Mouse (Mus musculus) stomach, embryonic 15.5 days (tissue): ENCODE data around the gene Cd300a. TPM values are rescaled to one million over a fixed set of nuclear protein-coding genes. Genes with fewer than 3 reads are reported as not detected.
A peak's percentile ranks its signal among the peaks of the same experiment; 100 is the strongest.

Experiments used
- ATAC-seq: fragments of 200-750 bp; cut with Nextera tagmentation; 2 replicates; pipeline ENCODE4 v1.8.0; 2017; ENCODE audit warnings: low read depth, moderate number of reproducible peaks, moderate TSS enrichment; ENCODE audit not compliant: insufficient read depth, low FRiP score
- H3K27ac ChIP-seq: fragments of 300-500 bp; sonication (generic); 2 replicates; pipeline ENCODE4 v1.5.1; 2015; ENCODE audit warnings: mild to moderate bottlenecking, inconsistent platforms
- H3K27me3 ChIP-seq: fragments of 300-500 bp; sonication (generic); replicated peaks from 2 replicates; pipeline ENCODE4 v1.6.1; 2015; ENCODE audit warnings: inconsistent platforms
- H3K36me3 ChIP-seq: fragments of 300-500 bp; sonication (generic); 2 replicates; pipeline ENCODE4 v1.6.1; 2015; ENCODE audit warnings: inconsistent platforms
- H3K4me1 ChIP-seq: fragments of 300-500 bp; sonication (generic); 2 replicates; pipeline ENCODE4 v1.6.1; 2015; ENCODE audit warnings: inconsistent platforms
- H3K4me2 ChIP-seq: fragments of 300-500 bp; sonication (generic); 2 replicates; pipeline ENCODE4 v1.6.1; 2015; ENCODE audit warnings: mild to moderate bottlenecking, inconsistent platforms
- H3K4me3 ChIP-seq: fragments of 300-500 bp; sonication (generic); replicated peaks from 2 replicates; pipeline ENCODE4 v1.5.1; 2015; ENCODE audit warnings: inconsistent platforms
- H3K9ac ChIP-seq: fragments of 300-500 bp; sonication (generic); 2 replicates; pipeline ENCODE4 v1.6.1; 2015; ENCODE audit warnings: inconsistent platforms
- H3K9me3 ChIP-seq: fragments of 300-500 bp; sonication (generic); 2 replicates; pipeline ENCODE4 v1.6.1; 2016; ENCODE audit warnings: inconsistent platforms
- WGBS: fragments of 180-500 bp; shearing (Covaris S2); methylation state at CpG from one replicate; pipeline ENCODE4 v1.1.7; 2015; 5-methylcytosine and 5-hydroxymethylcytosine counted together
- polyA plus RNA-seq: library from polyadenylated mRNA; unstranded; fragments of >200 nt; fragmentation: Nextera tagmentation; extraction: Ambion mirVana; gene quantifications from 2 replicates; pipeline ENCODE4 v1.2.1, GENCODE M21; 2015

Gene Cd300a
- 1.9 and 2.2 TPM in 2 replicates for polyA plus RNA-seq

DNA sequence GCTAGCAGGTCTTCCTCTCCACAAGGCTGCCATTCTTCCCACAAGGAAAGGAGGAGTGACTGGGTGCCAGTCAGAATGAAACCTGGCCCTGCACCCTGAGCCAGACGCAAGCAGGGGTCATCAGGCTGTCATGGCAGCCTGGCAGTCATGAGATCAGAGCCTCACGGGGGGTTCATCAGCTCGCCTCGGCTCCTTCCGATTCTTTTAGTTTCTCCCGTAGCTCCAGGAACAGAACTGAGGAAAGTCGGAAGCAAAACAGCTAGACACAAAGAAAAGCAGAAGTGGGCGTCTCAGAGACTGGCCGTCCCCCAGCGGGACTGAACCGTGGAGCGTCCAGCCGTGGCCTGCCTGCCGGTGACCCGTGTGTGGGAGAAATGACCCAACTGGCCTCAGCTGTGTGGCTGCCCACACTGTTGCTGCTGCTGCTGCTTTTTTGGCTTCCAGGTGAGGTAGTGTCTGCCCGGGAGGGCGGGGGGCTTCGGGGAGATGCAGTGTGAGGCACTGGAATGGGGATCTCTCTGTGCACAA is at the start of gene Cd300a:
Gene Cd300a (plus strand): TSS at position 51 of the 528 bp plus-strand sequence.
- no peak within 1 kb of the TSS for H3K4me2 ChIP-seq

DNA sequence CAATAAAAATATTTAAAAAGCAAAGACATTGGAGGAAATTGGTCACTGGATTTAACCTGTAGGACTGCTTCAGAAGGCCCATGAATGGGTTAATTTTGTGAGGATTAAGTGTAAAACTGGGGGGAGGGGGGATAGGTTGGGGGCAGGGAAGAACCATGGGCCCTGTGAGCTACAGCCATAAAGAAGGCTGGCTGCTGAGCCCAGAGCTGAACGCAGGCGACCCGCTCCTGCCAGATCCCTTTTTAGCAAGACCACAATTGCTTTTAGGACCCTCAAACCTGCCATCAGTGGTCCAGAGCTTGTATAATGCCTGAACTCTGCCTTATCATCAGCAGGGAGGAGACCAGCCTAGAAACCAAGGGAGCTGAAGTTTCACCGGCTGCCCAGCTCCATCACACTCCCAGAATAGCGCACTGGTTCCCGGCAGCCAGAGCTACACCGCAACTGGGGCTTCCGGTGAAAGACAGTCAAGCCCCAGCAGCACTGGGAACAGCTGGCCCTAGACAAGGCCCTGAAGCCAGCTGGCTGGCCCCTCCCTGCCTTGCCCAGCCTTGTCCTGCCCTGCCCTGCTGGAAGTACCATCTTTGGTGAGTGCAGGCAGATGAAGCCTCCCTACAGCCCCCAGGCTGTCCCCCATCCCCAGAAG is 45.9 kb upstream of the Cd300a start:
- H3K4me3 ChIP-seq, result no peak overlapping the region
- no peak overlapping the region for H3K4me2 ChIP-seq
- H3K27ac ChIP-seq, result no peak overlapping the region
- ATAC-seq, result no peak
- no peaks in the 10 kb centered on the region for H3K27me3 ChIP-seq
- no peaks in the 10 kb centered on the region for H3K9me3 ChIP-seq
- H3K9ac ChIP-seq, result no peak overlapping the region
- 7% methylated on average over 8 of the region's 8 CpGs for WGBS
- H3K36me3 ChIP-seq, result no peaks in the 10 kb centered on the region
- peaks cover 11% of the 10 kb centered on the region for H3K4me1 ChIP-seq

More for the DNA sequence above, at the start of gene Cd300a:
- Histone ChIP-seq H3K4me1 (no peaks in the 10 kb centered on the region), H3K9ac (no peak within 1 kb of the TSS), H3K4me3 (no peak within 1 kb of the TSS), H3K9me3 (no peaks in the 10 kb centered on the region), H3K27ac (no peak within 1 kb of the TSS), H3K36me3 (no peaks in the 10 kb centered on the region), H3K27me3 (no peaks in the 10 kb centered on the region)
- ATAC-seq, result no peak; the same call in 1 of the 2 replicates
- WGBS, result 76% methylated on average over 18 of the region's 18 CpGs

DNA sequence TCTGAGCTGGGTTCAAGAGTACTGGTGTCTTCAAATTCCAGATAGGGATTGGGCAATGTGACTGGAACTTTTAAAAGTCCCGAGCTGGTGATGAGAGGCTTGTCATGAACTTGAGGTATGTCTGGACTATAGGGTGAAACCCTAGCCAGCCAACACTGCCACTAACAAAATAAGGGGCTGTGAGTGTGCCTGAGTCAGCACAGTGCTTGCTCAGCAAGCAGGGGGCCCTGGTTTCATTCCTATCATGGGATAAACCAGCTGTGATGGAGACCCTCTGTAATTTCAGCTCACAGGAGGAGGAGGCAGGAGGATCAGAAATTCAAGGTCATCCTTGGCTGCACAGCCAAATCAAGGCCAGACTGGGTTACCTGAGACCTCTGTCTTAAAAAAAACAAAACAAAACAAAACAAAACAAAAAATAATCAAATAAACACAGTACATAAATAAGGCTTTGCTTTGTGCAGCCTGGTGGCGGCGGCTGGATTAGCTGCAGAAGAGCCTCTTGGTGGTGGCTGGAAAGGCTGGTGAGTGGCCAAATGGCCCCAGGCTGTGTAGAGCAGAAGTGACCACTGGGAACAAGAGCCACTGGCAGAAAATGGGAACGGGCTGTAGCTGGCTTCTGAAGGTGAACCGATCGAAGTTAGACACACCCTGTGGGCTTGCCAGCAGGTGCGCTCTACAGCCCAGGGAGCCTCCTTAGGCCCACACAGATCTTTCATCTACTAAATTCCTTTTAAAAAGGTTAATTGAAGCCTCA is 45.2 kb upstream of the Cd300a start:
- Histone ChIP-seq H3K36me3 (no peaks in the 10 kb centered on the region), H3K4me2 (no peak overlapping the region), H3K27ac (no peak overlapping the region), H3K4me3 (no peak overlapping the region), H3K4me1 (peaks cover 15% of the 10 kb centered on the region), H3K9ac (no peak overlapping the region), H3K27me3 (no peaks in the 10 kb centered on the region), H3K9me3 (no peaks in the 10 kb centered on the region)
- 60% methylated on average over 7 of the region's 7 CpGs for WGBS
- no peak for ATAC-seq

DNA sequence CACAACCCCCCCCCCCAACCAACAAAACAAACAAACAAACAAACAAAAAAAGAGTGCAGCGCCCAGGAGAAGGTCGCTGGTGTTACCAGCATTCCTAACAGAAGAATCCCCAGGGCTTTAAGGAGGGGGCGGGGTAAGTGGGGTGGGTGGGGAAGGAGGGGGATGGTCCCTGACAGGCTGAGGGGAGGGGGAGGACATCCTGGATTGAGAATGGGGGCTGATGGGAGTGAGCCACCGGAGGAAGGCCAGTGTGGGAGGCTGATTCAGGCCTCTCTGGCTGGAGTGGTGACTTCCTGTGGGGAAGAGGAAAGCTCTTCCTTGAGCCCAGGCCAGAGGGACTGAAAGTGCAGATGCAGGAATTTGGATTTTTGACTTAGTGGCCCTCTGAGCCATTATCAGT is 43.5 kb upstream of the Cd300a start:
- Histone ChIP-seq H3K27me3 (no peaks in the 10 kb centered on the region), H3K4me1 (peaks cover 23% of the 10 kb centered on the region), H3K4me3 (no peak overlapping the region), H3K36me3 (no peaks in the 10 kb centered on the region), H3K9ac (no peak overlapping the region), H3K27ac (no peak overlapping the region), H3K4me2 (no peak overlapping the region), H3K9me3 (no peaks in the 10 kb centered on the region)
- 75% methylated on average over 4 of the region's 4 CpGs for WGBS
- no peak for ATAC-seq

DNA sequence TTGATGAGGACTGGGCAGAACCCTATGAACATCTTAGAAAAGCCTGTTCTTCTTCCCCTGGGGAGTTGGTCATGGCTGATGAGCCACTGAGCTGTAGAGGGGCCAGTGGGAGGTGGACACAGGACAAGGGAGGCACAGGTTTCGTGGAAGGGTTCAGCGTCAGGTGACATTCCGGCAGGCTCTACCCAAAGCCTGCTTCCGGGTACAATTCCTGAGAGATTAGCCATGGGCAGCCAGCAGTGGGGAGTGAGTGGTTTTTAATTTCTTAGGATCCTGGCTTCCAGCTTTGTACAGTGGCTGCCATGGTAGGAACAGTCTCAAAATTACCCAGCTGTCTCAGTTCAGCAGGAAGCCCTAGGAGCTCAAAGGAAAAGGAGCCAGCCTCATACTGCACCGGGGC is 42.8 kb upstream of the Cd300a start:
- 73% methylated on average over 5 of the region's 5 CpGs for WGBS
- H3K4me1 ChIP-seq, result peaks cover 23% of the 10 kb centered on the region

DNA sequence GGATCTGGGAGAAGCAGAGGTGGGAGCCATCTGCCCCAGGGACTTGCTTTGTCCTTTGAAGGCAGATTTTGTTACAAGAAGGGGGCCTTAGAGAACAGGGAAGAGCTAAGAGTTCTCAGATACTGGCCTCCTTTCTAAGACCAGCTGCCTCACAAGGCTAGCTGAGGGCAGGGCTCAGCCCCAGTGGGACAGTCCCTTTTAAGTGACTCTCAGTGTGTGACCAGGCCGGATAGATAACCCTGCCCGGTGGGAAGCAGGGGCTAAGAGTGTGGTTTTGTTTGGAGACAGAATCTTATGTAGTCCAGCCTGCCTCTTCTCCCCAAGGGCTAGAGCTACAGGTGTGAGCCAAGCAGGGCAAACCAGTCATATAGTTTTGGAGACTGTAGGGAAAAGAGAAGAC is 40.3 kb upstream of the Cd300a start:
- Histone ChIP-seq H3K27me3 (no peaks in the 10 kb centered on the region), H3K4me3 (no peak overlapping the region)

More for the DNA sequence above, 42.8 kb upstream of the Cd300a start:
- H3K27me3 ChIP-seq, result no peaks in the 10 kb centered on the region
- no peak overlapping the region for H3K27ac ChIP-seq
- no peak for ATAC-seq
- H3K9ac ChIP-seq, result no peak overlapping the region
- H3K36me3 ChIP-seq, result no peaks in the 10 kb centered on the region
- H3K4me3 ChIP-seq, result no peak overlapping the region
- H3K9me3 ChIP-seq, result no peaks in the 10 kb centered on the region
- no peak overlapping the region for H3K4me2 ChIP-seq

DNA sequence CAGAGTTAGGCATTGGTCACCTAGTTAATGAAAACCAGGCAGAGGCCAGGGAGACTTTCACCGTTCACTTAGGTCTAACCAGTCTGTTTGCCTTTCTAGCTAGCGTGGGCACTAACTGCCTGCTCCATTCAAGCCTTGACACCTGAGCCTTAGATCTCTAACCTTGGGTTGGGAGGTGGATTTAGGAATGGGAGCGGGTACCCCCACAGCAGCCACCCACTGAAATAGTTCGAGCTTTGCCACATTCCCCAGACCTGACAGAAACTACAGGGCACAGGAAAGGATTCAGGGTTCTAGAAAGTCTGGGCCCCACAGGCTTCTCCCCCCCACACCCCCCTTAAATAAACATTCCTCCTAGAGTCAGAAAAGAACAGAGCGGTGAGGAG is 39.8 kb upstream of the Cd300a start:
- peak overlapping the region; percentile 95 for H3K4me2 ChIP-seq
- H3K36me3 ChIP-seq, result no peaks in the 10 kb centered on the region
- no peak; the same call in 1 of the 2 replicates for ATAC-seq
- H3K4me3 ChIP-seq, result peak overlapping the region; percentile 68
- no peak overlapping the region for H3K9ac ChIP-seq
- no peaks in the 10 kb centered on the region for H3K27me3 ChIP-seq
- no peaks in the 10 kb centered on the region for H3K9me3 ChIP-seq
- 31% methylated on average over 5 of the region's 5 CpGs for WGBS
- H3K4me1 ChIP-seq, result peaks cover 24% of the 10 kb centered on the region
- H3K27ac ChIP-seq, result peak overlapping the region; percentile 92

More for the DNA sequence above, 40.3 kb upstream of the Cd300a start:
- no peak overlapping the region for H3K9ac ChIP-seq
- H3K27ac ChIP-seq, result peak overlapping the region; percentile 92
- ATAC-seq, result no peak
- peaks cover 24% of the 10 kb centered on the region for H3K4me1 ChIP-seq
- H3K36me3 ChIP-seq, result no peaks in the 10 kb centered on the region
- 28% methylated on average over 2 of the region's 2 CpGs for WGBS
- no peaks in the 10 kb centered on the region for H3K9me3 ChIP-seq
- no peak overlapping the region for H3K4me2 ChIP-seq

DNA sequence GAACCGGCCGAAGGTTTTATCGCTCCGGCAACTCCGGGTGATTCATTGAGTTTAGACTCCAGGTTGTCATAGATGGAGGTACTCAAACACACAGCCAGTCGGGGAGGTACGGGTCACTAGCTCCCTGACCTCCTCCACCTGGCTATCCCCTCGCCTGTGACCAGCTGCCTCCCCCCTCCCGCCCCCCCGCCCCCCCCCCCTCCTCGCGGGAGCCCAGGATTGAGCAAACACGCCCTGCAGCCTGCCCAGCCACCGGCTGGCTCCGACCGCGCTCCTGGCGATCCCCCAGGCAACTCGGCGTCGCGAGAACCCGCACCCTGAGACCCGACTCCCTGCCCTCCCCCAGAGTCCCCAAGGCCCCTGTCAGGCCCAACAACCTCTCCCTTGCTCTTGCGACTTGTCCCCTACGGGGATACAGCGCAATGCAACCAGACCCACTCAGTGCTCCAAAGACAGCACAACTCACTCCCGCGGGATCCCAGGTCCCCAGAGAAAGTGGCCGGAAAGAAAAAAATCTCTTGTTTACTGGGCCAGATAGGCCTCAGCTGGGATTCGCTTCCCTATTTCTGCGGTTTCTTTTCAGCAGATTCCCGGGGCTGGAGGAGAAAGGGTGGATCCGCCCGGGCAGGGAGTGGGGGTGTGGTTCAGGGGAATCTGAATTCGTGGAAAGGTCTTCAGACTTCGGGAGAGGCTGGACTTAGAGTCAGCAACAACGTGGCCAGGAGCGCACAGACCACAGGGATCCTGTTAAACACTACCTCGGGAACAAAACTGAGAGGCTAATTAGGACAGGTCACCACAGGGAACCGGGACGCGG is 39.2 kb upstream of the Cd300a start, which contains the start of gene Gprc5c:
Gene Gprc5c (plus strand): TSS at position 701 of the 817 bp plus-strand sequence.
- H3K9ac ChIP-seq, result peak within 1 kb of the TSS; percentile 60
- under 1% methylated on average over 32 of the region's 43 CpGs for WGBS
- peak within 1 kb of the TSS; percentile 68 for H3K4me3 ChIP-seq
- H3K27me3 ChIP-seq, result no peaks in the 10 kb centered on the region
- no peaks in the 10 kb centered on the region for H3K36me3 ChIP-seq
- peak within 1 kb of the TSS; percentile 92 for H3K27ac ChIP-seq
- no peaks in the 10 kb centered on the region for H3K9me3 ChIP-seq
- peak; percentile 45 for ATAC-seq
- peaks cover 24% of the 10 kb centered on the region for H3K4me1 ChIP-seq
- peak within 1 kb of the TSS; percentile 95 for H3K4me2 ChIP-seq

DNA sequence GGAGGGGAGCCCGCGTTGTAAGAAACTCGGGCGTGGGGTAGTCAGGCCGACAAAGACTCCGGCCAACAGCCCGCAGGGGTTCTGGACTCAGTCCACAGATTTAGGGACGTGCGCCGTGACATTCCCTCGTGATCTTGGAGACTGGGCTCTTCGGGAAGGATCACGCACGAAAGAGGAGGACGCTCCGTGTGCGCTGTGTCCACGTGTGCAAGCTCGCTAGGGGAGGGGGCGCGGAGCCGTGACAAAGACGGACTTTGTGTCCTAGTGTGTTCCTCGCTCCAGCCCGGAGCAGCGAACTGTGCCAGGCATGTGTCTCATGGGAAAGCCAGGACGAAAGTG is 38.6 kb upstream of the Cd300a start:
- H3K4me1 ChIP-seq, result peaks cover 24% of the 10 kb centered on the region
- peak overlapping the region; percentile 68 for H3K4me3 ChIP-seq
- H3K27ac ChIP-seq, result peak overlapping the region; percentile 92
- peak overlapping the region; percentile 95 for H3K4me2 ChIP-seq
- no peaks in the 10 kb centered on the region for H3K9me3 ChIP-seq
- H3K36me3 ChIP-seq, result no peaks in the 10 kb centered on the region
- ATAC-seq, result peak; percentile 9; the same call in 1 of the 2 replicates
- no peaks in the 10 kb centered on the region for H3K27me3 ChIP-seq
- under 1% methylated on average over 27 of the region's 27 CpGs for WGBS
- peak overlapping the region; percentile 60 for H3K9ac ChIP-seq

DNA sequence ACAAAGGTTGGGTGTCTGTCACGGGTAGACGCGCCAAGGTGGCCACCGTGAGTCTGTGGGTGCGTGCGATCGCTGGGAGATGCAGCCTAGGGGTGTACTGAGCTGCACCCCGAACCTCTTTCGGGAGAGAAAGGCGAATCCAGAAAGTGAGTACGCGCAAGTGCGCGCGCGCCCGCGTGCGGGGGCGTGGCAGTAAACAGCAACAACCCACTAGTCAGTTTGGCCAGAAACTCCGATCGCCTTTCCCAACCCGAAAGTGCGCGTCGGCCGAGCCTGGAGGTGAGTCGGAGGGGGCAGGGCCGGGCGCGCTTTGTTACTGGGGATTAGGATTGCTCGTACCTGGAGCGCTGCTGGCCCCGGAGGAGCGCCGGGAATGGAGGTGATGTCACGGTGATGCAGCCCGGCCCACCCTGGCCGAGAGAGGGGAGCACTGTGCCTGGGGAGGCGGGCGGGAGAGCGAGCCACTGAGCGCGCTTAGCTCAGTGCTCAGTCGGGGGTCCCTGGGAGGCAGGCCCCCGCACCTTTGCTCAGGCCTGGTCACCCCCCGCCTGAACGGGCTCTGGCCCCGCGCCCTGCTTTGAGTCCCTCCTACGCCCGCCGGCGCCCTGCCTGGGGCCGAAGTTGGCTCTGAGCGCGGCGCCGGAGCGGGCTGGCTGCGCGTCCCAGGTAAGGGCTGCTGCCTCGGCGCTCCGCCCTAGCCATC is 38.1 kb upstream of the Cd300a start:
- H3K4me1 ChIP-seq, result peaks cover 21% of the 10 kb centered on the region
- no peaks in the 10 kb centered on the region for H3K9me3 ChIP-seq
- H3K36me3 ChIP-seq, result no peaks in the 10 kb centered on the region
- H3K27me3 ChIP-seq, result no peaks in the 10 kb centered on the region
- WGBS, result under 1% methylated on average over 63 of the region's 65 CpGs
- peak; percentile 79 for ATAC-seq
- peak overlapping the region; percentile 95 for H3K4me2 ChIP-seq
- H3K9ac ChIP-seq, result peak overlapping the region; percentile 60
- peak overlapping the region; percentile 92 for H3K27ac ChIP-seq
- H3K4me3 ChIP-seq, result peak overlapping the region; percentile 68
